Mouse (Mus musculus): ENCODE data around the gene Cyp4a32. TPM values are rescaled to one million over a fixed set of nuclear protein-coding genes. Genes with fewer than 3 reads are reported as not detected.
"Not testable (repeated sequence)": the region's sequence is repeated elsewhere in the genome, so short reads cannot be mapped to it uniquely, and the experiment has no call there.

Gene Cyp4a32
- polyA plus RNA-seq, 1 experiment from 2014 or later = not detected

GRCm38 (mm10) chr4:115614005-115614404, 13.2 kb downstream of the Cyp4a32 start:
- Histone ChIP-seq H3K9me3 (no peaks in the 10 kb centered on the region), H3K4me2 (no peak overlapping the region), H3K27me3 (replicated peaks) (no peaks in the 10 kb centered on the region), H3K4me1 (no peaks in the 10 kb centered on the region), H3K4me3 (replicated peaks) (no peak overlapping the region), H3K27ac (no peak overlapping the region), H3K36me3 (no peaks in the 10 kb centered on the region), H3K9ac (no peak overlapping the region)
- ATAC-seq (ENCODE audit: insufficient read depth, low FRiP score, low read depth) = no peak

GRCm38 (mm10) chr4:115625560-115625959, 24.8 kb downstream of the Cyp4a32 start:
- H3K27me3 ChIP-seq (replicated peaks); H3K9me3 ChIP-seq; H3K4me2 ChIP-seq; H3K27ac ChIP-seq; H3K9ac ChIP-seq; ATAC-seq (ENCODE audit: insufficient read depth, low FRiP score, low read depth); H3K4me3 ChIP-seq (replicated peaks); H3K4me1 ChIP-seq; H3K36me3 ChIP-seq: not testable (repeated sequence)
- WGBS = 88% methylated on average over 3 of the region's 3 CpGs

DNA sequence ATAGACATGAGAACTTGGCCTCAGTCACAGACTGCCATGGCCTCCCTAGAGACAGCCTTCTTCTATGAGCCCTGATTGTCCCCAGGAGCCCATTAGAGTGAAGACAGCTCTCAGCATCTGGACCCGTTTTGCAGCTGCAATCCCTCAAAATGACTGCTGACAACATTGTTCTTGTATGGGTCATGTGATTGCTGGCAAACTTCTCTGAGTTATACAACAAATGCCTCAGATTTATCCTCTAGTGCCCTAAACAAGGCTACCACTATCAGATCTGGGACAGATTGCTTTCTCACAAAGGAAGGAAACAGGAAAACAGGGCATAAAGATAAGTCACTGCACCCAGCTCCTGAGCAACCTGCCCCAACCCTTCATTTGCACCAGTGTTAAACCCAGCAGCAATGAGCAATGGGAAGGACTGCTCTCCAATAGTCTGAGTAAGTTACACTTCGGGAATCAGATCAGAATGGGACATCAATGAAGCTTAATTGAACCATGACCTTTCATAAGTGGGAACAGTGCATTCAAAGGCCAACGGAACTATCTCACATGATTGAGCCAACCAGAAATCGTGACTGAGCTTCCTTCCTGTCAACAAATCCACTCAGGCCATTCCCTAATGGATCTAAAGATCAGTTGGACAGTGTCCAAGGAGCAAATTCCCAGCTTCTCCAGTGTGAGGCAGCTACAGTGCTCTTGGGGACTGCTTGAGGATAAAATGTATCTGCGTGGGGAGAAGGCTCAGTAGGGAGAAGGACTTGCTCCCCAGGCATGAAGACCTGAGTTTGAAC, 42.4 kb downstream of the Cyp4a32 start:
- Histone ChIP-seq H3K9me3 (no peaks in the 10 kb centered on the region), H3K27ac (no peak overlapping the region), H3K36me3 (no peaks in the 10 kb centered on the region), H3K4me1 (no peaks in the 10 kb centered on the region), H3K4me3 (replicated peaks) (no peak overlapping the region), H3K4me2 (no peak overlapping the region), H3K27me3 (replicated peaks) (no peaks in the 10 kb centered on the region), H3K9ac (no peak overlapping the region)
- 33% methylated on average over 5 of the region's 5 CpGs for WGBS
- ATAC-seq (ENCODE audit: insufficient read depth, low FRiP score, low read depth) = peak; percentile 46; the same call in 1 of the 2 replicates

- no peak overlapping the region for H3K4me2 ChIP-seq
- H3K4me1 ChIP-seq = no peaks in the 10 kb centered on the region
- no peak overlapping the region for H3K27ac ChIP-seq
- no peak for ATAC-seq (ENCODE audit: insufficient read depth, low FRiP score, low read depth)
- H3K9ac ChIP-seq = no peak overlapping the region
- no peaks in the 10 kb centered on the region for H3K27me3 ChIP-seq (replicated peaks)
- no peaks in the 10 kb centered on the region for H3K36me3 ChIP-seq
- H3K4me3 ChIP-seq (replicated peaks) = no peak overlapping the region
- no peaks in the 10 kb centered on the region for H3K9me3 ChIP-seq
Measured at GRCm38 (mm10) chr4:115645371-115645770, 44.6 kb downstream of the Cyp4a32 start.

GRCm38 (mm10) chr4:115647580-115647979, 46.8 kb downstream of the Cyp4a32 start, which contains the start of gene Cyp4b1:
Gene Cyp4b1, minus strand, starts transcription at chr4:115647723.
- H3K4me1 ChIP-seq = no peaks in the 10 kb centered on the region
- no peak for ATAC-seq (ENCODE audit: insufficient read depth, low FRiP score, low read depth)
- no peaks in the 10 kb centered on the region for H3K27me3 ChIP-seq (replicated peaks)
- H3K4me3 ChIP-seq (replicated peaks) = no peak within 1 kb of the TSS
- no peak within 1 kb of the TSS for H3K4me2 ChIP-seq
- H3K36me3 ChIP-seq = no peaks in the 10 kb centered on the region
- H3K9me3 ChIP-seq = no peaks in the 10 kb centered on the region
- 78% methylated on average over 9 of the region's 9 CpGs for WGBS
- H3K9ac ChIP-seq = no peak within 1 kb of the TSS
- H3K27ac ChIP-seq = no peak within 1 kb of the TSS

GRCm38 (mm10) chr4:115648752-115649151, 48.0 kb downstream of the Cyp4a32 start:
- Histone ChIP-seq H3K27me3 (replicated peaks) (no peaks in the 10 kb centered on the region), H3K27ac (no peak overlapping the region), H3K4me1 (no peaks in the 10 kb centered on the region), H3K9me3 (no peaks in the 10 kb centered on the region), H3K9ac (no peak overlapping the region), H3K36me3 (no peaks in the 10 kb centered on the region), H3K4me2 (no peak overlapping the region), H3K4me3 (replicated peaks) (no peak overlapping the region)
- no peak for ATAC-seq (ENCODE audit: insufficient read depth, low FRiP score, low read depth)
- 62% methylated on average over 2 of the region's 2 CpGs for whole genome bisulfite sequencing

DNA sequence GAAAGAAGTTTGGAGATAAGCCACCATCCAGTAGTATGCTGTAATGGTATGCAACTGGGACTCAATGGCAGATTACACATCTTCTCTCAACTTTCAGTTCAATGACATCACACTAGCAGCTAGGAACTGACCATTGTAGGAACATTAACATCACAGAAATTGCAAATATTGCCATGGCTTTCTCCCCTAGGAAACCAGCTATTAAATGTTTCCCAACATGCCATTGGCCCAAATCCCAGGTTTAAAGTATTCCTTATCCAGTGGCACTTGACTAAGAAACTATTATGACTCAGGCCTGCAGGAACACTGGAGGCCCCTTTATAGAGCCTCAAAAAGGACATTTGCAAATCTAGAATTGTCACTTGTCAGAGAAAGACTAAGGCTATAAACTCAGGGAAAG, 48.6 kb downstream of the Cyp4a32 start:
- ATAC-seq (ENCODE audit: insufficient read depth, low FRiP score, low read depth) = no peak
- Histone ChIP-seq H3K4me2 (no peak overlapping the region), H3K4me3 (replicated peaks) (no peak overlapping the region), H3K27ac (no peak overlapping the region), H3K9me3 (no peaks in the 10 kb centered on the region), H3K36me3 (no peaks in the 10 kb centered on the region), H3K9ac (no peak overlapping the region), H3K4me1 (no peaks in the 10 kb centered on the region), H3K27me3 (replicated peaks) (no peaks in the 10 kb centered on the region)

GRCm38 (mm10) chr4:115650866-115651265, 50.1 kb downstream of the Cyp4a32 start:
- Histone ChIP-seq H3K4me3 (replicated peaks) (no peak overlapping the region), H3K27me3 (replicated peaks) (no peaks in the 10 kb centered on the region), H3K4me1 (no peaks in the 10 kb centered on the region), H3K9me3 (no peaks in the 10 kb centered on the region), H3K9ac (no peak overlapping the region), H3K27ac (no peak overlapping the region), H3K4me2 (no peak overlapping the region), H3K36me3 (no peaks in the 10 kb centered on the region)
- WGBS = 68% methylated on average over 5 of the region's 5 CpGs
- ATAC-seq (ENCODE audit: insufficient read depth, low FRiP score, low read depth) = no peak

DNA sequence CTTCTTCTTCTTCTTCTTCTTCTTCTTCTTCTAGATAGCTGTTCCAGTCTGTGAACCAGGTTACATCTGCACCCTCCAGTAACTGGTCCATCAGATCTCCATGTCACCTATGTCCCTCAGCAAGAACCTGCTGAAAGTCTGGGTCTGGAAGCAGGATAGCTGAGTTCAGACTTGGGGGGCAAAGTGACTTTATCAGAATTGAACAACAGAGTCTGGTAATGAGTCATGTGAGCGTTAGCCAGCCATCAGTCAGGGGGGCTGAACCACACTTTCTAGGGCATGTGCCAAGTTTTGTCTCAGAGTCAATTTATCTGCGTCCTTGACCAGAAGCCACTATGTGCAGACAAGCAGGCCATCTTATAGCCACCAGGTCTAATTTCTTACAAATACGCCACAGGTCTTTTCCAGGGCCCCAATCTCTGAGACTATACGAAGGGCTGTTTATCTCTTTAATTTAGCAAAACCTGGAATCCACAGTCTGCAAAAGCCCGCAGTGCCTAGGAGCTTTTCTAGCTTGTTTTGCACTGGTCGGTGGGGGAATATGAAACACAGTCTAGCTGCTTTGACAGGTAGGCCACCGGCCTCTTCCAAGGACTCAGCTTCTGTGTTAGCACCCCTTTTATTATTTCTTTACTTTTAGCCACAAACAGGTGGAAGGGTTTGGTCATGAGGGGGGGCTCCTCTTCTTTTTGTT, 55.2 kb downstream of the Cyp4a32 start:
- H3K27me3 ChIP-seq (replicated peaks); H3K4me1 ChIP-seq; H3K4me2 ChIP-seq; H3K36me3 ChIP-seq; H3K9ac ChIP-seq; ATAC-seq (ENCODE audit: insufficient read depth, low FRiP score, low read depth); H3K27ac ChIP-seq; H3K4me3 ChIP-seq (replicated peaks); H3K9me3 ChIP-seq: not testable (repeated sequence)
- 69% methylated on average over 7 of the region's 7 CpGs for WGBS

GRCm38 (mm10) chr4:115656535-115656922, 55.8 kb downstream of the Cyp4a32 start:
- H3K36me3 ChIP-seq; H3K4me3 ChIP-seq (replicated peaks); H3K9ac ChIP-seq; H3K27me3 ChIP-seq (replicated peaks); ATAC-seq (ENCODE audit: insufficient read depth, low FRiP score, low read depth); H3K27ac ChIP-seq; H3K9me3 ChIP-seq; H3K4me1 ChIP-seq; H3K4me2 ChIP-seq: not testable (repeated sequence)
- 61% methylated on average over 1 of the region's 1 CpGs for WGBS

- no peak overlapping the region for H3K27ac ChIP-seq
- ATAC-seq (ENCODE audit: insufficient read depth, low FRiP score, low read depth) = peak; percentile 87
Measured at GRCm38 (mm10) chr4:115657104-115657866, 56.5 kb downstream of the Cyp4a32 start.

GRCm38 (mm10) chr4:115657867-115658249, 57.1 kb downstream of the Cyp4a32 start:
- ATAC-seq (ENCODE audit: insufficient read depth, low FRiP score, low read depth) = no peak
- Histone ChIP-seq H3K4me3 (replicated peaks) (0 out of 2 replicates have a peak overlapping the region, but pooled peaks have one; percentile 39), H3K9me3 (no peaks in the 10 kb centered on the region), H3K4me1 (0 out of 2 replicates have a peak, but pooled peaks cover 3% of the 10 kb centered on the region), H3K27me3 (replicated peaks) (no peaks in the 10 kb centered on the region), H3K4me2 (peak overlapping the region; percentile 84), H3K36me3 (no peaks in the 10 kb centered on the region), H3K9ac (no peak overlapping the region), H3K27ac (no peak overlapping the region)

More at GRCm38 (mm10) chr4:115657104-115657866, 56.5 kb downstream of the Cyp4a32 start:
- no peaks in the 10 kb centered on the region for H3K27me3 ChIP-seq (replicated peaks)
- H3K4me1 ChIP-seq = 0 out of 2 replicates have a peak, but pooled peaks cover 3% of the 10 kb centered on the region
- WGBS = under 1% methylated on average over 34 of the region's 34 CpGs
- H3K36me3 ChIP-seq = no peaks in the 10 kb centered on the region
- peak overlapping the region; percentile 84 for H3K4me2 ChIP-seq
- no peak overlapping the region for H3K9ac ChIP-seq
- H3K4me3 ChIP-seq (replicated peaks) = peak overlapping the region; percentile 39
- H3K9me3 ChIP-seq = no peaks in the 10 kb centered on the region
